Mouse (Mus musculus): ENCODE data around the gene Phactr4.

GRCm38 (mm10) chr4:132380965-132381616, 41.2 kb downstream of the Phactr4 start:
- TF ChIP-seq CTCF (IDR thresholded peaks at IDR 0.05; ENCODE audit: extremely low read depth, insufficient read length, insufficient replicate concordance, low read depth, low read length), result no peak
- no peak for TF ChIP-seq POLR2A (IDR thresholded peaks at IDR 0.05; ENCODE audit: low read depth, low read length)
